Mouse (Mus musculus): ENCODE results near the gene Nsd1. TPM values are rescaled to one million over a fixed set of nuclear protein-coding genes. Genes with fewer than 3 reads are reported as not detected.

Nsd1 gene
- polyA plus RNA-seq (2012; rRNA removed): 36.5 and 38.0 TPM in 2 replicates

DNA sequence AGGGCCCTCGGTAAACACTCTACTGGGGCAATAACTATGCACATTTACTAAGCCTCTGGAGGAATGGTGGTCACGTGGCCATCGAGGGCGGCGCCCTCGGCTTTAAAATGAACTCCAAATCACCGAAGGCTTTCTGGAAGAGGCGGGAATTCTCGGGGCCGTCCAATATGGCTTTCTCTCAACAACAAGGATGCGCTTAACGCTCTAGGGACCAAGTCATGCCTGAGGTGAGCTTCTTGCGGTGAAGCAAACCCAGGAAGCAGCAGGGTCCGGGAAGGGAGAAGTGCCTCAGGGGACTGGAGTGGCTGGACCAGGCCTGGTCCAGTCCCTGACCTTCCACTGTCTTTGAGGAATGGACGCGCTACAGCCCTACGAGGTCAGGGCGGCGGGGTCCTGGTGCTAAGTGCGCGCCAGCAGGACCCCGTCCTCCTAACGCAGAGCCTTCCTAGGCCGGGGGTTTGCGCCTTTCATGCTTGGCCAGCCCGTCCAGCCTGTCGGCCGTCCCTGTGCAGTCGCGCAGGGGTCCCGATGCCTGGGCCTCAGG, at the start of gene Nsd1:
TSS of gene Nsd1 (plus strand) at position 134 of the 544 bp plus-strand sequence.

DNA sequence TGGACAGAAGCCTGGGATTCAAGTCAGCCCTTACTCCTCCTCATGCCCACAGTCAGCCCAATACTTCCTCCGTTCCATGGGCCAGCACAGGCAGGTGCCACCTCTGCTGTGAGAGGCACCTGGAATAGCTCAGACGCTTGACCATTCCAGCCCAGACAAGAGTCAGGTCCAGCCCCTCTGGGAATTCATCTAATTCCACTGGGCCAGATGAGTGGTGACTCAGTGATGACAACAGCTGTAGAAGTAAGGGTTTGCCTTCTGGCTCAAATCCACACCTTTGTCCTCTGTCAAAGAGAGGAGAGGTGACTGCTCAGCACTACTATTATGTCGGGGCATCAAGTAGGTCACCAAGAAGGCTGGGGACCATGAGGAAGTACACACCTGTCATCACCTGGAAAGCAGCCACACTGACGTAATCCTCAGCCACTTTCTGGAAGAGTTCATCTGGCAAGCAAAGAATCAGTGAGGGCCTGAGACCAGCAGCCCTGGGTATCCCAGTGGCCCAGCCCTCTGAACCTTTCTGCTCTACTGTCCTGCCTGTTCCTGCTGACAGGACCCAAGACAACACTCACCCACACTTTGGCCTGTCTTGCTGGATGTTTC, 110.5 kb downstream of the Nsd1 start, which contains the start of gene Prelid1:
TSS of gene Prelid1 (plus strand) at position 570 of the 603 bp plus-strand sequence.

DNA sequence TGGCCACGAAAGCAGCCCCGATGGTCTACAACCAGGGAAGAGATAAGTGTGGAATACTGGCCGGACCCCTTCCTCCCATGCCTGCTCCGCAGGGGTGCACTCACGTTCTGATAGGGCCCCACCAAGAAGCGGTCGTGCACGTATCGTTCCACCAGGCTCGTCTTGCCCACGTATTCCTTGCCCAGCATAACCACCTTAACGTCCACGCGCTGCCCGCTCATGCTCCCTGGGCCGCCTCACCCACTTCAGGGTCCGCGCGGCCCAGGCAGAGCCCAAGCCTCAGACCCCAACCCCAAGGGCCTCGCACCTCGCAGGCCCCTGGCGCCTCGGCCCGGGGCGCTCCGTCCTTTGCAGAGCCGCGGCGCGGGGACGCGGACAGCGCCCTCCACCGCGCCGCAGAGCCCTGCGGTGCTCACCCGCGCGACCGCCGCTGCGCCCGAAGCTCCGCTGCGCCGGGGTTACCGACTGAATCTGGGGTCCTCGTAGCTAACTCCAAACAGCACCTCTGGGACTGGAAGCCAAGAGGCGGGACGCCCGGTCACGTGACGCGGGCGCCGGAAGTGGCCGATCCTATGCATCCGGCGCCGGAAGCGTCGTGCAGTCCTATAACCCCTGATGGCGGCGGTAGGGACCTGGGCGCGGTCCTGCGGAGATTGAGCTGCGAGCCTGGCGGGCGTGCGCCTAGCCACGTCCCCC, 112.0 kb downstream of the Nsd1 start, which contains the start of gene Rab24:
TSS of gene Rab24 (minus strand) at position 513 of the 696 bp plus-strand sequence.

DNA sequence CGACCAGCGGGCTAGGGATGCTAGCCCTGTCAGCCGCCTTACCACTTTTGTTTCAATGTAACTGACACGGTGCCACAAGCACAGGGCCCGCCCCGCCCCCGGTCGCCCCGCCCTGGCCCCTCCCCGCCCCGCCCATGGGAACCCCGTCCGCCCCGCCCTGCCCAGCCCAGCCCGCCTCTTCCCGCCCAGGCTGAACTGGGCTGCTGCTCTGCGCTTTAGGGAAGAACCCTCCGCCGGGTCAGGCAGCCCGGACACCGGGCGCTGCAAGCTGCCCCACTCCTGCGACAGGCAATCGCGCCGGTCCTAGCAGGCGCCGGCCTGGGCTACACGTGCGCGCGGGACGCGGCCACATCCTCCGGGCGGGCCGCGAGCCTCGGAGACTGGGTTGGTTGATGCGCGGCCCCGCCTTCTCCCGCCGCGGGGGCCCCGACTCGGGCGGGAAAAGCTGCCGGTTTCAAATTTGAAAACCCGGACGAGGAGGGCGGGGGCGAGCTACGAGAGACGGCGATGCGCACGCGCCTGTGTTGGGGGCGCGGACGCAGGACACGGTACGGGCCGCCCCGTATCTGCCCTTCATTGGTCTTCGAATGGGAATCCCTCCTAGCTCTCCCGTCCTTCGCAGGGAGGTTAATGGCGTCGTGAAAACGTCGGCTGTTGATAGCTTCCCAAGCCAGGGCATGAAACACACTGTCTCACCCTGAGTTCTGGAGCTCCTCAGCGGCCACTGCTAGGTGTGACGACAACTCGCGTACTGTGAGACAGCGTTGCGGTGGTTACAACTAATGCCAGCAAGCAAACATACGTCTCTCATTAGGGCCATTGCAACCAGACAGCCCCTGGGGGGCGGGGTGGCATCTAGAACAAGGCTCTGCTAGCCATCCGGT, 120.3 kb downstream of the Nsd1 start, which contains the start of gene Mxd3:
TSS of gene Mxd3 (minus strand) at position 141 of the 884 bp plus-strand sequence.

DNA sequence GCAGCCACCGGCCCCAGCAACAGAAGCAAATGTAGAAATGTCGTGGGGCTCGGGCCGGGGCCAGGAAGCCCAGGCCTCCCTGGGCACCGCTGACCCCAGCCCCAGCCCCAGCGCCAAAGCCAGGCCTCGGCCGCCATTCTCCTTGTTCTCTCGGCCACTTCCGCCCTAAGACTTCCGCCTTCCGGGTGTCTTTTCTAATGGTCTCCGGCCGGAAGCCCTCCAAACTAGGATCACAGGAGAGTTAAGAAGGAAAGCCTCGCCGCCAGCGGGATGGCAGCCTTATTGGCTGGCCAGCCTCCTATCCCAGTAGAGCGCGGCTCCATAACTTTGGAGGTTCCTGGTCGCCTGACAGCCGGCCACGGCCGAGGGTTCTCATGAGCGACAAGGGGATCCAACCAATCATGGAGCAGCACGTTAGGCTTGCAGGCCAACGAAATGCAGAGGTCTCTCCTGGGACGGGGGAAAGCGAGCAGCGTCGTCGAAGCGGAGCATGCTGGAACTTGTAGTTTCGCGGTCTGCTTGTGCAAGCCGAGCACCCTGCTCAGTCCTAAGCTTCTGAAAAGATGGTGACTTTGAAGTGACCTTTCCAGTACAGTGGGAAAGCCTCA, 153.0 kb downstream of the Nsd1 start, which contains the start of gene Lman2:
TSS of gene Lman2 (minus strand) at position 331 of the 608 bp plus-strand sequence.

Other genes starting within 250 kb of the Nsd1 start
- gene Hk3, start 188.4 kb upstream of the Nsd1 start, polyA plus RNA-seq (2012; rRNA removed): 0.62 and 0.76 TPM in 2 replicates
- 19.7 and 22.1 TPM in 2 replicates for gene Uimc1, start 109.5 kb upstream of the Nsd1 start, polyA plus RNA-seq (2012; rRNA removed)
- gene Zfp346, start 104.5 kb upstream of the Nsd1 start, polyA plus RNA-seq (2012; rRNA removed): 44.1 and 47.4 TPM in 2 replicates
- gene Gm17617, start 76.2 kb upstream of the Nsd1 start, polyA plus RNA-seq (2012; rRNA removed): not detected in 2 replicates
- 1.5 TPM in 2 replicates for gene Fgfr4, start 57.1 kb upstream of the Nsd1 start, polyA plus RNA-seq (2012; rRNA removed)
- 238 and 239 TPM in 2 replicates for gene Prelid1, start 110.7 kb downstream of the Nsd1 start, polyA plus RNA-seq (2012; rRNA removed)
- gene Rab24, start 112.2 kb downstream of the Nsd1 start, polyA plus RNA-seq (2012; rRNA removed): 146 and 152 TPM in 2 replicates
- gene Mxd3, start 120.0 kb downstream of the Nsd1 start, polyA plus RNA-seq (2012; rRNA removed): 15.4 and 18.9 TPM in 2 replicates
- gene Lman2, start 153.0 kb downstream of the Nsd1 start, polyA plus RNA-seq (2012; rRNA removed): 47.5 and 48.6 TPM in 2 replicates
- 2.0 and 2.5 TPM in 2 replicates for gene Rgs14, start 159.9 kb downstream of the Nsd1 start, polyA plus RNA-seq (2012; rRNA removed)
- gene Slc34a1, start 188.4 kb downstream of the Nsd1 start, polyA plus RNA-seq (2012; rRNA removed): 0.13 TPM in 1 of 2 replicates, not detected in the other
- gene Pfn3, start 205.4 kb downstream of the Nsd1 start, polyA plus RNA-seq (2012; rRNA removed): 1.2 and 1.4 TPM in 2 replicates
- 0.14 and 0.16 TPM in 2 replicates for gene F12, start 217.0 kb downstream of the Nsd1 start, polyA plus RNA-seq (2012; rRNA removed)
- gene Grk6, start 235.3 kb downstream of the Nsd1 start, polyA plus RNA-seq (2012; rRNA removed): 75.3 and 78.3 TPM in 2 replicates

Measured in central nervous system, embryonic 18 days (tissue).